Mouse (Mus musculus): ENCODE results near the gene Msl1.
A peak's percentile ranks its signal among the peaks of the same experiment; 100 is the strongest.

Msl1 gene

GRCm38 (mm10) chr11:98839402-98839801 is 44.1 kb downstream of the Msl1 start:
- peak; percentile 27 for DNase-seq (ENCODE audit: low read depth, low spot score)

GRCm38 (mm10) chr11:98839897-98840296 is 44.6 kb downstream of the Msl1 start:
- DNase-seq (ENCODE audit: low read depth, low spot score) = peak; percentile 89

GRCm38 (mm10) chr11:98846016-98846415 is 50.7 kb downstream of the Msl1 start:
- DNase-seq (ENCODE audit: low read depth, low spot score) = no peak

- DNase-seq (ENCODE audit: low read depth, low spot score) = no peak
Observed at GRCm38 (mm10) chr11:98846865-98847604, 51.7 kb downstream of the Msl1 start.

- DNase-seq (ENCODE audit: low read depth, low spot score) = no peak
Observed at GRCm38 (mm10) chr11:98849196-98849894, 54.0 kb downstream of the Msl1 start.

- no peak for DNase-seq (ENCODE audit: low read depth, low spot score)
Observed at GRCm38 (mm10) chr11:98850100-98851093, 55.1 kb downstream of the Msl1 start.

- no peak for DNase-seq (ENCODE audit: low read depth, low spot score)
Observed at GRCm38 (mm10) chr11:98854116-98854515, 58.8 kb downstream of the Msl1 start.

GRCm38 (mm10) chr11:98854659-98855058 is 59.3 kb downstream of the Msl1 start:
- DNase-seq (ENCODE audit: low read depth, low spot score) = no peak
